Mouse (Mus musculus) embryonic facial prominence, embryonic 15.5 days (tissue): Measurements from ENCODE around the gene Mrs2. TPM values are rescaled to one million over a fixed set of nuclear protein-coding genes. Genes with fewer than 3 reads are reported as not detected.
A peak's percentile ranks its signal among the peaks of the same experiment; 100 is the strongest.

Experiments
- ATAC-seq: fragments of 200-750 bp; cut with Nextera tagmentation; 2 replicates; pipeline ENCODE4 v1.8.0; 2017; ENCODE audit warnings: low read depth, moderate TSS enrichment; ENCODE audit not compliant: insufficient number of reproducible peaks, low FRiP score, low TSS enrichment
- H3K27ac ChIP-seq: fragments of 300-500 bp; sonication (generic); replicated peaks from 2 replicates; pipeline ENCODE4 v1.5.1; 2015; ENCODE audit warnings: mild to moderate bottlenecking, inconsistent platforms
- H3K27me3 ChIP-seq: fragments of 300-500 bp; sonication (generic); 2 replicates; pipeline ENCODE4 v1.6.1; 2015; ENCODE audit warnings: inconsistent platforms
- H3K36me3 ChIP-seq: fragments of 300-500 bp; sonication (generic); 2 replicates; pipeline ENCODE4 v1.6.1; 2015; ENCODE audit warnings: mild to moderate bottlenecking, inconsistent platforms
- H3K4me1 ChIP-seq: fragments of 300-500 bp; sonication (generic); 2 replicates; pipeline ENCODE4 v1.6.1; 2015; ENCODE audit warnings: inconsistent platforms
- H3K4me2 ChIP-seq: fragments of 300-500 bp; sonication (generic); replicated peaks from 2 replicates; pipeline ENCODE4 v1.6.1; 2015; ENCODE audit warnings: mild to moderate bottlenecking, inconsistent platforms
- H3K4me3 ChIP-seq: fragments of 300-500 bp; sonication (generic); replicated peaks from 2 replicates; pipeline ENCODE4 v1.5.1; 2015; ENCODE audit warnings: mild to moderate bottlenecking, inconsistent platforms
- H3K9ac ChIP-seq: fragments of 300-500 bp; sonication (generic); 2 replicates; pipeline ENCODE4 v1.6.1; 2015; ENCODE audit warnings: inconsistent platforms
- H3K9me3 ChIP-seq: fragments of 300-500 bp; sonication (generic); replicated peaks from 2 replicates; pipeline ENCODE4 v1.6.1; 2016; ENCODE audit warnings: inconsistent platforms
- WGBS: fragments of 180-500 bp; shearing (Covaris S2); methylation state at CpG from one replicate; pipeline ENCODE4 v1.1.7; 2015; 5-methylcytosine and 5-hydroxymethylcytosine counted together
- polyA plus RNA-seq: library from polyadenylated mRNA; unstranded; fragments of >200 nt; fragmentation: Nextera tagmentation; extraction: Ambion mirVana; gene quantifications from 2 replicates; pipeline ENCODE4 v1.2.1, GENCODE M21; 2015

Gene Mrs2
- polyA plus RNA-seq, 1 experiment from 2014 or later: 13.8 TPM

DNA sequence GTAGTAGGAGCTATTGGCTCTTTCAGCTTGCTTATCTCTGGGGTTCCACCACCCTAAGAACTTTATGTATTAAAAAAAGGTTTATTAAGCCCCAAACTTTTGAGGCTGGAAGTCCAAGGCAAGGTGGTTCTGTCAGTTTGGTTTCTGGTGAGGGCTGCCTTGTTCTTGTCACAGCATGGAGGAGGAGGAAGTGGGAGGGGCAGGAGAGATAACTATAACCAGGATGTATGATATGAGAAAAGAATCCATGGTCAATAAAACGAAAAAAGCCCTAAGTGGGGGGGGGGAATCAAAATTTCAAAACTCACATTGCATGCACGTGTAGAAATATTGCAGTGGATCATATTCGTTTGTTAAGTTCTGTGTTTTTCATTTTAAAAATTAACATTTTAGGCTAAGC lies 3.0 kb upstream of the Mrs2 start:
- H3K27ac ChIP-seq: no peak overlapping the region
- ATAC-seq: no peak
- H3K36me3 ChIP-seq: no peaks in the 10 kb centered on the region
- H3K4me2 ChIP-seq: no peak overlapping the region
- no peak overlapping the region for H3K9ac ChIP-seq
- H3K4me1 ChIP-seq: peaks cover 13% of the 10 kb centered on the region
- no peaks in the 10 kb centered on the region for H3K27me3 ChIP-seq
- H3K4me3 ChIP-seq: no peak overlapping the region
- no peaks in the 10 kb centered on the region for H3K9me3 ChIP-seq
- 84% methylated on average over 3 of the region's 3 CpGs for WGBS

- H3K4me1 ChIP-seq: peaks cover 13% of the 10 kb centered on the region
Observed at GRCm38 (mm10) chr13:25022386-25022785, 2.2 kb upstream of the Mrs2 start.

DNA sequence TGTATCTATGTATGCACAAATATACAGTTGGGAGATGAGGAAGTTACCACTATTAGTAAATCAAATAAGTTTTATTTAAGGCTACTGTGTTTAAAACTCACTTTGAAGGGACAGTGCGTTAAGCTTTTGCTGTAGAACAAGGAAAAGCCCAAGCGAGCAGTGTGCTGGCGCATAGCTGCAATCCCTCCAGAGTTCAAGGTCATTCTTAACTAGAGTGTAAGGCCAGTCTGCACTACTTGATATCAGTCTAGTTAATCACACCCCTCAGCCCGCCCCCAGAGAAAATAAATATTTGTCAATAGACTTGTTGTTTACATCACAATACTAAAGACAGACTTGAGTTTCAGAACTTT lies 337 bp upstream of the Mrs2 start:
- peak overlapping the region; percentile 76 for H3K4me2 ChIP-seq
- H3K27ac ChIP-seq: 0 out of 2 replicates have a peak overlapping the region, but pooled peaks have one; percentile 63
- H3K27me3 ChIP-seq: no peaks in the 10 kb centered on the region
- peak overlapping the region; percentile 85 for H3K4me3 ChIP-seq
- no peaks in the 10 kb centered on the region for H3K9me3 ChIP-seq
- H3K9ac ChIP-seq: peak overlapping the region; percentile 85
- H3K4me1 ChIP-seq: peaks cover 13% of the 10 kb centered on the region
- no peak for ATAC-seq
- no peaks in the 10 kb centered on the region for H3K36me3 ChIP-seq
- 50% methylated on average over 4 of the region's 4 CpGs for WGBS

More at GRCm38 (mm10) chr13:25022386-25022785, 2.2 kb upstream of the Mrs2 start:
- Histone ChIP-seq H3K4me3 (no peak overlapping the region), H3K27me3 (no peaks in the 10 kb centered on the region), H3K9ac (no peak overlapping the region), H3K36me3 (no peaks in the 10 kb centered on the region), H3K4me2 (no peak overlapping the region), H3K27ac (no peak overlapping the region), H3K9me3 (no peaks in the 10 kb centered on the region)
- no peak for ATAC-seq
- WGBS: 69% methylated on average over 4 of the region's 4 CpGs

DNA sequence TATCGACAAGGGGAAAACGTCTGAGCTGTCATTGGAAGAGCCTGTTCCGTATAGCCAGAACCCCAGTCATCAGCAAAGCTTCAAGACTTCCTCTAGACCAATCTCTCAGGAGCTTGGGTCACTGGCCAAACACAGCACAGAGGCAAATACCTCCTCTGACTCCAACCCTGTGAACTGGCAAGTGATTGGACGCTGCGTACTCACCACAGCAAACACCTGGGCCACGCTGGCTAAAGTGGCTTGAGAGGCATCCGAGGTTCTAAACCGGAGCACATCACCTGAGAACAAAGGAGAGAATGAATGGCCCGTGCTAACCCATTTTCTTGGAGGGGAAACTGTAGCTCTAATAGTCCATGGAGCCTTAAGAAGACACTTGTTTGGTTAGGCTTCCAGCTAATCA lies 1.9 kb downstream of the Mrs2 start:
- ATAC-seq: no peak
- no peak overlapping the region for H3K9ac ChIP-seq
- peaks cover 13% of the 10 kb centered on the region for H3K4me1 ChIP-seq
- no peaks in the 10 kb centered on the region for H3K36me3 ChIP-seq
- 89% methylated on average over 9 of the region's 9 CpGs for WGBS
- no peak overlapping the region for H3K4me2 ChIP-seq
- H3K9me3 ChIP-seq: no peaks in the 10 kb centered on the region
- H3K27me3 ChIP-seq: no peaks in the 10 kb centered on the region
- H3K27ac ChIP-seq: no peak overlapping the region
- no peak overlapping the region for H3K4me3 ChIP-seq

DNA sequence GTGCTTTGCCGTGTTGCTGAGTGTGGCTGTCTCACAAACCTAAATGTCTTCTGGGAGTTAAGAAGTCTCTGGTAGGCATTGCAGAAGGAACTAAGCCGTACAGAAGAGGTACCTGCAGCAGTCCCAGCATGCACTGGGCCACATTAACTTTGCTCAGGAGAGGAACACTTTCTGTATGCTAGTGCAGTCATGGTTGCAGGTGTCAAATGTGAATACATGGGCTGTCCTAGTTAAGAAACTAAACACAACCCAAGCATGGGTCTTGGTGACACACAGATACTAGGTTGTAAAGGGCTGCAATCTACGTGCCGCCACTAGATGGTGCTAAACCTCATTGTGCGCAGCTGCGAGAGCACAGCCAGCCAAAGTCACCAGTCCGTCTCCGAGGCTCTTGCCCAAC lies 13.1 kb downstream of the Mrs2 start:
- no peak overlapping the region for H3K9ac ChIP-seq
- H3K36me3 ChIP-seq: peaks cover 23% of the 10 kb centered on the region
- 73% methylated on average over 8 of the region's 8 CpGs for WGBS
- no peaks in the 10 kb centered on the region for H3K27me3 ChIP-seq
- no peak overlapping the region for H3K4me2 ChIP-seq
- no peak overlapping the region for H3K27ac ChIP-seq
- ATAC-seq: no peak
- no peaks in the 10 kb centered on the region for H3K4me1 ChIP-seq
- no peaks in the 10 kb centered on the region for H3K9me3 ChIP-seq
- H3K4me3 ChIP-seq: no peak overlapping the region

GRCm38 (mm10) chr13:25002965-25003364 lies 17.2 kb downstream of the Mrs2 start:
- no peak for ATAC-seq
- no peaks in the 10 kb centered on the region for H3K27me3 ChIP-seq
- no peaks in the 10 kb centered on the region for H3K9me3 ChIP-seq
- no peak overlapping the region for H3K4me2 ChIP-seq
- no peak overlapping the region for H3K27ac ChIP-seq
- no peak overlapping the region for H3K4me3 ChIP-seq
- H3K9ac ChIP-seq: no peak overlapping the region
- peaks cover 57% of the 10 kb centered on the region for H3K36me3 ChIP-seq
- no peaks in the 10 kb centered on the region for H3K4me1 ChIP-seq

GRCm38 (mm10) chr13:24999538-24999937 lies 20.6 kb downstream of the Mrs2 start:
- WGBS: 88% methylated on average over 2 of the region's 2 CpGs
- H3K9me3 ChIP-seq: no peaks in the 10 kb centered on the region
- peaks cover 72% of the 10 kb centered on the region for H3K36me3 ChIP-seq

DNA sequence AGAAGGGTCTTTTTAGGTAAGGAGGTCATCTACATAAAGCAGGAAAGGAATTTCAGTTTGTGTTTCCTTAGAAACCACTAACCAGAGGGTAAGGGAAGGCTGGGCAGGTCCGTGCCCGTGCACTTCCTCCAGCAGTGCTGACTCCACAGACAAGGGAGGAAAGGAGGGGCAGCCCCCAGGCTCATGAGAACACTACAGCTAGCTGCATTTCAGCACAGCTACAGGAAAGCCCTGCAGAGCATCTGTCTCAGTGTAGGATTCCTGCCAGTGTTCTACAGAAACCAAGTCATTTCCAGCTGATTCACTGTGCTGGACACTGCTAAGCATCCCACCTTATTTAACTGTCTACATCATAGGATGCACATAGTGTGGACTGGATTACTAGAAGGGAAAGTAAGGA lies 27.0 kb downstream of the Mrs2 start:
- no peak overlapping the region for H3K4me3 ChIP-seq
- H3K4me1 ChIP-seq: no peaks in the 10 kb centered on the region; the same call in 1 of the 2 replicates
- no peaks in the 10 kb centered on the region for H3K9me3 ChIP-seq
- 0 out of 2 replicates have a peak, but pooled peaks have one; percentile 44 for ATAC-seq
- no peaks in the 10 kb centered on the region for H3K27me3 ChIP-seq
- WGBS: 21% methylated on average over 2 of the region's 2 CpGs
- H3K4me2 ChIP-seq: no peak overlapping the region
- no peak overlapping the region for H3K27ac ChIP-seq
- H3K9ac ChIP-seq: no peak overlapping the region
- peaks cover 59% of the 10 kb centered on the region for H3K36me3 ChIP-seq

More at GRCm38 (mm10) chr13:24999538-24999937, 20.6 kb downstream of the Mrs2 start:
- no peaks in the 10 kb centered on the region for H3K4me1 ChIP-seq
- H3K4me2 ChIP-seq: no peak overlapping the region
- no peak overlapping the region for H3K4me3 ChIP-seq
- no peak overlapping the region for H3K27ac ChIP-seq
- no peaks in the 10 kb centered on the region for H3K27me3 ChIP-seq
- no peak overlapping the region for H3K9ac ChIP-seq
- ATAC-seq: no peak

GRCm38 (mm10) chr13:24989006-24989405 lies 31.2 kb downstream of the Mrs2 start:
- Histone ChIP-seq H3K27me3 (no peaks in the 10 kb centered on the region), H3K9me3 (no peaks in the 10 kb centered on the region), H3K4me2 (no peak overlapping the region), H3K4me1 (no peaks in the 10 kb centered on the region; the same call in 1 of the 2 replicates), H3K27ac (no peak overlapping the region), H3K36me3 (peaks cover 21% of the 10 kb centered on the region), H3K4me3 (no peak overlapping the region), H3K9ac (no peak overlapping the region)
- WGBS: 78% methylated on average over 6 of the region's 6 CpGs
- no peak for ATAC-seq

DNA sequence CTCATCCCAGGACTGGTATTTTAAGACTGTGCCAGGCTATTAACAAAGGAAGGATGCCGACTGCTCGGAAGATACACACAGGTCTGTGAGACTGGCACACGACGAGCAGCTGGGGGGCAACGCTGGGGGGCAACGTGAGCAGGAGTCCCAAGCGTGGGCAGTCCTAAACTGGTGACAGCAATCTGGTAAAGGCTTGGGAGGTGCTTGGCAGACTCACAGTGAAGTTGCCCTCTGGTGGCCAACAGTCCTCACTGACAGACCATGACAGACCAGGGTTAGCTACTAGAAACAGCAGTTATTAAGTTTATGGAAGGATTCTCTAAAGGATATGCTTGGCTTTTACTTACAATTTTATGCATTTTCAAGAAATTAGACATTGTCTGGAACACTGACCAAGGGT lies 31.8 kb downstream of the Mrs2 start:
- Histone ChIP-seq H3K4me3 (no peak overlapping the region), H3K36me3 (peaks cover 17% of the 10 kb centered on the region; the same call in 1 of the 2 replicates), H3K27me3 (no peaks in the 10 kb centered on the region), H3K9me3 (no peaks in the 10 kb centered on the region), H3K27ac (no peak overlapping the region), H3K9ac (no peak overlapping the region), H3K4me2 (no peak overlapping the region), H3K4me1 (no peaks in the 10 kb centered on the region)
- 28% methylated on average over 7 of the region's 7 CpGs for WGBS
- ATAC-seq: no peak

DNA sequence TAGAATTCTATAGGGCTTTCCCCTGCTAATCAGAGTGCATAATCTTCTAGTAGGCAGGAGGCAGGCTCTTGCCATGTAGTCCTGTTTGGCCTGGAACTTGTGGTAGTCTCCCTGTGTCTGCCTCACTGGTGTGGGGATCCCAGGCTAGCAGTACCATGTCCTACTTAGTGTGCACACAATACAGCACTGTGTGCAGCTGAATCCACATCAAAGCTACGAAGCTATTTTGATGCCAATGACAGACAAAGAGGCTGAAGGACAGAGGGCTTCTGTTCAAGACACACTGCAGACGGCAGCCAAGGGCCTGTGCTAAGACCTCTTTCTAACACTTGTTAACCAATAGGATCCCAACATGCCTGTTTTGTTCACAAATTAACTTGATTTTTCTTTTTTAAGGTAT lies 34.7 kb downstream of the Mrs2 start:
- Histone ChIP-seq H3K4me3 (no peak overlapping the region), H3K27ac (no peak overlapping the region), H3K36me3 (0 out of 2 replicates have a peak, but pooled peaks cover 10% of the 10 kb centered on the region), H3K27me3 (no peaks in the 10 kb centered on the region), H3K4me1 (no peaks in the 10 kb centered on the region), H3K9ac (no peak overlapping the region), H3K4me2 (no peak overlapping the region), H3K9me3 (no peaks in the 10 kb centered on the region)
- no peak for ATAC-seq
- 42% methylated on average over 2 of the region's 2 CpGs for WGBS

- Histone ChIP-seq H3K27ac (no peak overlapping the region), H3K9ac (no peak overlapping the region), H3K36me3 (no peaks in the 10 kb centered on the region), H3K4me3 (no peak overlapping the region), H3K4me2 (no peak overlapping the region), H3K4me1 (0 out of 2 replicates have a peak, but pooled peaks cover 3% of the 10 kb centered on the region), H3K27me3 (no peaks in the 10 kb centered on the region), H3K9me3 (no peaks in the 10 kb centered on the region)
- WGBS: 82% methylated on average over 6 of the region's 6 CpGs
- ATAC-seq: no peak
Observed at GRCm38 (mm10) chr13:24981031-24981430, 39.1 kb downstream of the Mrs2 start.
